Mouse (Mus musculus) intestine, embryonic 16.5 days (tissue): ENCODE results near the gene Sec11a. TPM values are rescaled to one million over a fixed set of nuclear protein-coding genes. Genes with fewer than 3 reads are reported as not detected.

Source experiments
- ATAC-seq: fragments of 200-750 bp; cut with Nextera tagmentation; 2 replicates; pipeline ENCODE4 v1.8.0; 2017; ENCODE audit warnings: moderate TSS enrichment, moderate library complexity
- H3K27ac ChIP-seq: fragments of 300-500 bp; sonication (generic); 2 replicates; pipeline ENCODE4 v1.5.1; 2014; ENCODE audit warnings: mild to moderate bottlenecking, low read length
- H3K27me3 ChIP-seq: fragments of 300-500 bp; sonication (generic); replicated peaks from 2 replicates; pipeline ENCODE4 v1.6.1; 2014; ENCODE audit warnings: low read length, control low read depth, mixed read lengths; ENCODE audit not compliant: control insufficient read depth, insufficient read depth
- H3K36me3 ChIP-seq: fragments of 300-500 bp; sonication (generic); 2 replicates; pipeline ENCODE4 v1.6.1; 2014; ENCODE audit warnings: low read length, control low read depth; ENCODE audit not compliant: control insufficient read depth, insufficient read depth
- H3K4me1 ChIP-seq: fragments of 300-500 bp; sonication (generic); 2 replicates; pipeline ENCODE4 v1.6.1; 2014; ENCODE audit warnings: low read length, control low read depth, mixed read lengths; ENCODE audit not compliant: control insufficient read depth, insufficient read depth
- H3K4me2 ChIP-seq: fragments of 300-500 bp; sonication (generic); 2 replicates; pipeline ENCODE4 v1.6.1; 2014; ENCODE audit warnings: low read depth, low read length, control low read depth
- H3K4me3 ChIP-seq: fragments of 300-500 bp; sonication (generic); 2 replicates; pipeline ENCODE4 v1.5.1; 2014; ENCODE audit warnings: mild to moderate bottlenecking, low read length
- H3K9ac ChIP-seq: fragments of 300-500 bp; sonication (generic); 2 replicates; pipeline ENCODE4 v1.6.1; 2014; ENCODE audit warnings: low read depth, low read length
- H3K9me3 ChIP-seq: fragments of 300-500 bp; sonication (generic); 2 replicates; pipeline ENCODE4 v1.6.1; 2016; ENCODE audit warnings: low read length, control low read depth; ENCODE audit not compliant: control insufficient read depth
- WGBS: fragments of 180-500 bp; shearing (Covaris S2); extraction: QIAGEN DNeasy Blood & Tissue Kit; methylation state at CpG from one replicate; pipeline ENCODE4 v1.1.7; 2014; 5-methylcytosine and 5-hydroxymethylcytosine counted together
- polyA plus RNA-seq: library from polyadenylated mRNA; unstranded; fragments of >200 nt; fragmentation: Nextera tagmentation; extraction: Ambion mirVana; gene quantifications from 2 replicates; pipeline ENCODE4 v1.2.1, GENCODE M21; 2015

Gene Sec11a
- 234 and 256 TPM in 2 replicates for polyA plus RNA-seq

DNA sequence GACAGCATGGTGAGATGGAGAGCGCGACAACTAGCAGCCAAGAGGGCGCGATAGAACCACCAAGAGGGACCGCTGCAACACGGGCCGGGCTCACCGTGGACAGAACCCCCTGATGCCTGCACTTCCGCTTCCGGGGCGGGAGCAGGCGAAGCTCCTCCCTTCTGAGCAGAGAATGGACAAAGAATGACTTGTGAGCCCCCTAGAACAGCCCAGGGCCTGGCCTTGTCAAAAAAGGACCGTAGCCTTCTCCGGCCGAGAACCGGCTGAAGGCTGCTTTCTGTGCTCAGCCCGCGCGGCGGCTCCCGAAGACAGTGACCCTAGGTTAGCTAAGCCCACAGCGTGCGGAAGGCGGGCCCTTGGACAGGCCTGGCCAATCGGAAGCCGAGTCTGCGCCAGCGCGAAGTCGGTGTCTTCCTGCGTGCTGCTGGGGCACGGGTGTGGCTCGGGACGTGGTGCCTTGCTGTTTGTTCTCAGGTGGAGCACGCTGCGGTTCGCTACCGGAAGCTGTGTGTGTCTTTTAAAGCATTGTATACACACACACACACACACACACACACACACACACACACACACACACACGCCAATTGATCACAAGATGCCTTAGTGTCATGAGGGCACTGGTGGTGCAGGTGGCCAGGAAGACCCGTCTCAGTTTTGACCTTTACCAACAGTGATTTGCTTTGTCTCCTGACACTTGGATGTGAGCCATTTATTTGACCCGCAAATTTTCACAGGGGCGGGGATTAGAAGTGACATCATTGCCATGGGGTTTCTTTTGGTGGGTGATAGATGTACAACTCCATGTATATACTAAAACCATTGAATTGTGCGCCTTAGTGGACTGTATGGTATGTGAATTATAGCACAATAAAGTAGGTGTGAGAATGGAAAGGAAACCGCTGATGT lies at the start of gene Sec11a:
Sec11a (minus strand) TSS at position 336 of the 906 bp plus-strand sequence.
- Histone ChIP-seq H3K27ac (peak within 1 kb of the TSS; percentile 98), H3K9ac (peak within 1 kb of the TSS; percentile 95), H3K4me2 (peak within 1 kb of the TSS; percentile 77), H3K36me3 (no peaks in the 10 kb centered on the region), H3K9me3 (no peaks in the 10 kb centered on the region), H3K4me3 (peak within 1 kb of the TSS; percentile 75), H3K4me1 (peaks cover 13% of the 10 kb centered on the region), H3K27me3 (no peaks in the 10 kb centered on the region)
- peak; percentile 100 for ATAC-seq
- WGBS: 2% methylated on average over 44 of the region's 44 CpGs

DNA sequence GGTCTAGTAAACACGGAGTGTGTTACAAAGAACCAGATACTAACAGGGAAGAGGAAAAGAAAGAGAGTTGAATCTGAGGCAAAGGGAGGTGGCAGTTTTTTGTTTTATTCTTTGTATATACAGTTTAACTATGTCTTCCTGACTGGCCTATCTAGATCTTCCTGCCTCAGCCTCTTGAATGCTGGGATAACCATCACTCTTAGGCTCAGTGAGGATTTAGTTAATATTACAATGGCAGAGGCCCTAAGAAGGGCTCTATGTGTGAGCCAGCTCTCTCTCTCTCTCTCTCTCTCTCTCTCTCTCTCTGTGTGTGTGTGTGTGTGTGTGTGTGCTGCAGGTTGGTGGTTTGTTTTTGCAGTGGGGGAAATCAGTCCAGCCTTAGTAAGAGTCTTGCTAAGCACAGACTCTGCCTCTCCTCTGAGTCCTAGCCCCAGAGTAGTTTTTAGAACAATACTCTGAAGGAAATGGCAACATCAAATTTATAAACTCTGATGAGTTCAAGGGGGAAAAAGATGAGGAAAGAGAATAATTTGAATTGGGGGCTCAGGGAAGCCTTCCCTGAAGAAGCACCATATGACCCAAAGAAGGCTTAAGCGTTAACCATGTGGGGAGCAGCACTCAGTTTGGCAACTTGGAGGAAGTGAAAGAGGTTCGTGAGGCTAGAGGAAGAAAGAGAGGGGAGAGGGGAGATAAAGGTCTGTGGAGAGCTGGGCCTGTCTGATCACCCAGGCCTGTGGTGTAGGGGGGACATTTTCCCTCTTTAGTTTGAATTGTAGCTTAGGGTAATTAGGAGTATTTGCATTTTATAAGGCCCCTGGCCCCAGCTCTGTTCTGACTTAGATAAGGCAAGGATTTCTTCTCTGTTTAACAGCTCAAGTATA lies 47.9 kb upstream of the Sec11a start:
- peak overlapping the region; percentile 97; the same call in 1 of the 2 replicates for H3K4me3 ChIP-seq
- 43% methylated on average over 3 of the region's 3 CpGs for WGBS
- no peaks in the 10 kb centered on the region for H3K27me3 ChIP-seq
- H3K36me3 ChIP-seq: no peaks in the 10 kb centered on the region
- H3K4me1 ChIP-seq: peaks cover 29% of the 10 kb centered on the region
- H3K27ac ChIP-seq: peak overlapping the region; percentile 53
- no peak for ATAC-seq
- H3K9me3 ChIP-seq: no peaks in the 10 kb centered on the region
- H3K9ac ChIP-seq: no peak overlapping the region
- H3K4me2 ChIP-seq: peak overlapping the region; percentile 90

DNA sequence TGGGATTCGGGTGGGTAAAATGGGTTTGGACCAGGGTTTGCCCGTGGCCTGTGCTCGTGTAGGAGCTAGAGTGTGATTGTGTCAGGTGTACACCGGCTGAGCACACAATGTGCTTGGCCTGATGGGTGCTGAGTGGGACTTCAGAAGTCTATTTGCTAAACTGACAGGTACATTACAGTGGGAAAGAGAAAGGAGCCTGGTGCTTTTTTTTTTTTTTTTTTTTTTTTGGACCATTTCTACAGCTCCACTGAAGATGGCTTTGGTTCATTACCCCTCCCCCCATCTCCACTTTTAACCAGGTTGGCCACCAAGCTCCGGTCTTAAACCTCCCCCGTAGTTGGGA lies 47.1 kb upstream of the Sec11a start:
- Histone ChIP-seq H3K27me3 (no peaks in the 10 kb centered on the region), H3K4me3 (peak overlapping the region; percentile 97), H3K9ac (peak overlapping the region; percentile 96), H3K36me3 (no peaks in the 10 kb centered on the region), H3K4me2 (peak overlapping the region; percentile 90), H3K4me1 (peaks cover 29% of the 10 kb centered on the region), H3K27ac (peak overlapping the region; percentile 97), H3K9me3 (no peaks in the 10 kb centered on the region)
- 21% methylated on average over 6 of the region's 6 CpGs for WGBS
- ATAC-seq: no peak

DNA sequence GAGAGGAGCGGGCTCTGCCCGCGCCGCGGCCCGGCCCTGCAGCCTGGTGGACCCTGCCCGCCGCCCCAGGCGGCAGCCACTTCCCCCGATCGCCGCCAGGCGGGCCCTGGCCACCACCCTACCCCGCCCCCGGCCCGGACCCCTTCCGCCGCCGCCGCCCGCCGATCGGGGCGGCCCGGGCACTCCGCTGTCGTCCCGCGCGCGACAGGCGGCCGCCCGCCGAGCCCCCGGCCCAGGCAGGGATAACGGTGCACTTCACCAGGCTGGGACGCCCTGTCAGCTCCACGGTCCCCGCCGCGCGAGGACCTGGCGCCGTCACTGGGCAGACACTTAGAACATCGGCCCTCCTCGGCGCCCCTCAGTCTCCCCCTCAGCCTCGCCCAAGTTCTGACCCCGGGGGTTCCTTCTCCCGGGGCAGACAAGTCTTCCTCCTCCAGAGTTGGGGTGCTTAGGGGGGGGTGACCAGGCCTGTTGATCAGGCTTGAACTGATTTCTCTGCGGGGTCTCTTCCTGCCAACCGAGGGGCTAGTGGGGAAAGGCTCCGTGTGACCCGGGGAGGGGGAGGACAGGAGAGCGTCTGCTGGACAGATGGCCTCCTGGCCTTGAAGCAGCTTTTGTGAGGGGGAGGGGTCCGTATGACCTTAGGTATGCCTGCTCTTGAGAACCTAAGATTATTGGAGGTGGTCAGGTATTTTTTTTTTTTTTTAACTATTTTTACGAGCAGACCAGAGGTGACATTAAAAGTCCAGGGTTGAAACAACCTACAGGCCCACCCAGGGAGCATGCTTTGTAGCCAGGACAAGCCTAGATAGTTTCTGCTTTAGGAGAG lies 46.5 kb upstream of the Sec11a start:
- H3K27ac ChIP-seq: peak overlapping the region; percentile 97
- H3K9ac ChIP-seq: peak overlapping the region; percentile 96
- under 1% methylated on average over 58 of the region's 58 CpGs for WGBS
- peak overlapping the region; percentile 97 for H3K4me3 ChIP-seq
- H3K4me1 ChIP-seq: peaks cover 29% of the 10 kb centered on the region
- no peaks in the 10 kb centered on the region for H3K36me3 ChIP-seq
- peak; percentile 84 for ATAC-seq
- peak overlapping the region; percentile 90 for H3K4me2 ChIP-seq
- H3K9me3 ChIP-seq: no peaks in the 10 kb centered on the region
- H3K27me3 ChIP-seq: no peaks in the 10 kb centered on the region

DNA sequence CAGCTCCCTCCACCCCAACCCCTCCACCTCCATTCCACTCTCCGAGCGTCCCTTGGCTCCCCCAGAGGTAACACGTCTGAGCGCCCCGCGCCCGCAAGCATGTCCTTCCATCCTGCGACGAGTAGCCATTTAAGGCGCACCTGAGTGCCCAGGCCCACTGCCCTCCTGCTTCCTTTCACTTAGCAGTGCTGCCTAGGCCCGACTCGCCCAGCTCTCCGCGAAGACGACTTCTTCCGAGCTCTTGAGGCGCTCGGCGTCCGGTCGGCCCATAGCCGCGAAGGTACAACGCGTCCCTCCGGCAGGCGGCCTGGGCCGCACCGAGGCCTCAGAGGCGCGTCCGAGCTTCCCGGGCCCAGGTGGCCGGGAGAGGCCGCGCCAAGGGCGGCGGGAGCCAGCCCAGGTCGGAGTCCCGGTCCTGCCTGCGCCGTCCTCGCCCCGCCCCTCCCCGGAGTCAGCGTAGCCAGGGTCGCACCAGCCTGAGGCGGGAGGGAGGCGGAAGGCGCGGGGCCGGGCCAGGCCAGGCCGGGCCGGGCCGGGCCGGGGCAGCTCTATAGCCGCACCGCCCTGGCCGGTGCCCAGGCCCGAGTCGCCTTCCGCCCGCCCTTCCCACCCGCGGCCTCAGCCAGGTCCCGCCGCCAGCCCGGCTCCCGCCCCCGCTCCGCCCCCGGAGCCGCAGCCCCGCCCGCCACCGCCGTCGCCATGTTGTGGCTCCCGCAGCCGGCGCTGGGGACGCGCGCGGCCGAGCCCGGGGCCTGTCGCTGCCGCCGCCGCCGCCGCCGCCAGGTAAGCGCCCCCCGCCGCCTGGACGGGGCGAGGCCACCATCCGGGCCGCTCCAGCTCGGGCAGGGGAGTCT lies 45.6 kb upstream of the Sec11a start, which contains the start of gene Zfp592:
Zfp592 (plus strand) TSS at position 702 of the 854 bp plus-strand sequence.
- ATAC-seq: peak; percentile 96

DNA sequence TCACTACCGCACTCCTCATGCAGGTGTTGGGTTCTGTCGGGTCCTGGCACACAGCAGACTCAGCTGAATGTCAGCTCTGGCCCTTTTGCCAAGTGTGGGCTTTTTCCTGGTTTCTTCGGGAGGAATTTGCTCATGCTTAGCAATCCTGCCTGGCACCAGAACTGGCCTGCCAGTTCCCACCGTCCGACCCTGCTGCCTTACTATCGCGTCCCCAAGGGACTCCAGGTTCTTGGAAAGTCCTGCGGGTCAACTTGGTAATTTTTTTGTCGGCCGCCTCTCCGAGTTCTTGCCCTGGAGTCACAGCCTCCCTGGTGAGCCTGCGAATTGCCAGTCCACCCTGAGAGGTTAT lies 45.0 kb upstream of the Sec11a start:
- peaks cover 33% of the 10 kb centered on the region for H3K4me1 ChIP-seq
- H3K4me3 ChIP-seq: peak overlapping the region; percentile 97
- peak overlapping the region; percentile 97 for H3K27ac ChIP-seq
- H3K4me2 ChIP-seq: peak overlapping the region; percentile 66
- no peaks in the 10 kb centered on the region for H3K36me3 ChIP-seq
- WGBS: 2% methylated on average over 12 of the region's 12 CpGs
- no peak for ATAC-seq
- no peaks in the 10 kb centered on the region for H3K27me3 ChIP-seq
- peak overlapping the region; percentile 96 for H3K9ac ChIP-seq
- H3K9me3 ChIP-seq: no peaks in the 10 kb centered on the region

More for the DNA sequence above, 45.6 kb upstream of the Sec11a start, which contains the start of gene Zfp592:
- peaks cover 29% of the 10 kb centered on the region for H3K4me1 ChIP-seq
- under 1% methylated on average over 69 of the region's 102 CpGs for WGBS
- H3K9me3 ChIP-seq: no peaks in the 10 kb centered on the region
- H3K36me3 ChIP-seq: no peaks in the 10 kb centered on the region
- H3K9ac ChIP-seq: peak within 1 kb of the TSS; percentile 96
- H3K4me2 ChIP-seq: peak within 1 kb of the TSS; percentile 90
- peak within 1 kb of the TSS; percentile 97 for H3K4me3 ChIP-seq
- H3K27ac ChIP-seq: peak within 1 kb of the TSS; percentile 97
- no peaks in the 10 kb centered on the region for H3K27me3 ChIP-seq

DNA sequence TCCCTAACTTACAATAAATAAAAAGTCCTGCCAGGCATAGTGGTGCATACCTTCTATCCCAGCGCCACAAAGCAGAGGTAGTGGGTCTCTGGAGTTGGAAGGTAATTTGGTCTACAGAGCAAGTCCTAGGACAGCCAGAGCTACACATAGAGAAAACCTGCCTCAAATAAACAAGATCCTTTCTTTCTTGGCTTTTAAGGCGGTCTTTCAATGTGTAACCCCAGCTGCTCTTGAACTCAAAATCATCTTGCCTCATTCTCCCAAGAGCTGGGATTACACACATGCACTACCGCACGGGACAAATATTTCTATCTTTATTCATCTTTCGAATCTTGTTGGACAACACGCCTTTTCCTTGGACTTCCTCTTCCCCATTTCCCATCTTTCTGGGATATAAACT lies 44.5 kb upstream of the Sec11a start:
- H3K27ac ChIP-seq: peak overlapping the region; percentile 97; the same call in 1 of the 2 replicates
- no peaks in the 10 kb centered on the region for H3K27me3 ChIP-seq
- peak overlapping the region; percentile 96 for H3K9ac ChIP-seq
- peak overlapping the region; percentile 66 for H3K4me2 ChIP-seq
- no peaks in the 10 kb centered on the region for H3K36me3 ChIP-seq
- 39% methylated on average over 6 of the region's 6 CpGs for WGBS
- no peak for ATAC-seq
- H3K9me3 ChIP-seq: no peaks in the 10 kb centered on the region
- peaks cover 38% of the 10 kb centered on the region for H3K4me1 ChIP-seq
- H3K4me3 ChIP-seq: peak overlapping the region; percentile 97

DNA sequence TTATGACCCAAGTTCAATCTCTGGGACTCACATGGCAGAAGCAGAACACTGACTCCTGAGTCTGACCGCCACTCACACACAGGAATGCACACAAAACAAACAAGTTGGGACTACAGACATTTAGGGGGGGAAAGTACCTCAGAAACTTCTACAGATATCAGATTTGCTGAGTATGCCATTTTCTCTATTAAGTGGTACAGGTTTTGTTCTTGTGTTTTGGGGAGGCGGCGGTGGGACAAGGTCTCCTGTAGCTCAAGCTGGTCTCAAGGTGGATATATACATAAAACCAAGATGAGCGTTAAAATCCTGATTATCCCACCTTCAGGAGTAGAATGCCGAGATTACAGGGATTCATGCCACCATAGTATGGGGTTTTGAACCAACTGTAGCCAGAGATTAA lies 44.0 kb upstream of the Sec11a start:
- Histone ChIP-seq H3K27me3 (no peaks in the 10 kb centered on the region), H3K4me1 (peaks cover 42% of the 10 kb centered on the region), H3K9ac (peak overlapping the region; percentile 96), H3K9me3 (no peaks in the 10 kb centered on the region), H3K4me2 (peak overlapping the region; percentile 66), H3K27ac (no peak overlapping the region), H3K36me3 (no peaks in the 10 kb centered on the region), H3K4me3 (peak overlapping the region; percentile 97)
- ATAC-seq: no peak
- 84% methylated on average over 5 of the region's 5 CpGs for WGBS
